Mouse (Mus musculus) cerebellum, adult 11-12 months (tissue): ENCODE measurements at regions not wholly inside any gene's neighbourhood (a gene's known extent, or its start where the extent isn't known, plus 50 kb on each side); places are given as distances from the start of the nearest gene placed in this dataset.

ENCODE experiments used
- DNase-seq: peaks from one replicate; pipeline ENCODE4 v3.0.0; 2022

- no peak for DNase-seq
These were observed 336.8 kb downstream of the 1700017N19Rik start for GRCm38 (mm10) chr10:100927086-100927485.

DNA sequence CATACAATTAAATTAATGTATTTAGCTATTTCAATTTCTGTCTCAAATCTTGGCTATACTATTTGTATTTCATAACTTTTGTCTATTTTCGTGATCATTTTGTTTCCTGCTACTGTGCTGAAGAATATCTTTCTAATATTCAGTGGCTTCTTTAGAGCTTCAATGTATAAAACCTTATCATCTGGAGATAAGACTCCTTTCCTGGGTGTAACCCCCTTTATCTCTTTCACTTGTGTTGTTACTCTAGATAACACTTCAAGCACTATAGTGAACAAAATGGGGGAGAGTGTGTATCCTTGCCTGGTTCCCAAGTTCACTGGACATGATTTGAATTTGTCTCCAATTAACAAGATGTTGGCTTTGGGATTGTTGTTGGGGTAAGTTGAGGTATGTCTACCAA lies 341.5 kb downstream of the 1700017N19Rik start:
- no peak for DNase-seq

GRCm38 (mm10) chr10:100958371-100958770 lies 368.1 kb downstream of the 1700017N19Rik start:
- no peak for DNase-seq

DNA sequence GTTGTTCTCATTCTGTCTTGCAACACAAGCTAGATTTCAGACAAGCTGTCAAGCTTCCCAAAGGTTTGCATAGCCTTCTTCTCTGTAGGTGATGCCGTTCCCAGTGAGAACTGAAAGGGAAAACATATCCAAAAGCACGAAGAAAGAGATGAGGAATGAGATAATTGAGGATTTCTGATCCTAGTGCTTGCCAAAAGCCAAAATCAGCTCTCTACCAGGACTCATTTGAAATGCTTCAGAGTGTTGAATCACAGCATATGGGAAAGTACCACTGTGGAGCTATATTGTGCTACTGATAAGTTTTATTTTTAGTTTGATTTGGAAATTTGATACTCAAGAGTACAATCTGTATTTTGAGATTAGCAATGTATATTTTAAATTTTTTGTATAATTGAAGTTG lies 413.2 kb downstream of the 1700017N19Rik start:
- no peak for DNase-seq

DNA sequence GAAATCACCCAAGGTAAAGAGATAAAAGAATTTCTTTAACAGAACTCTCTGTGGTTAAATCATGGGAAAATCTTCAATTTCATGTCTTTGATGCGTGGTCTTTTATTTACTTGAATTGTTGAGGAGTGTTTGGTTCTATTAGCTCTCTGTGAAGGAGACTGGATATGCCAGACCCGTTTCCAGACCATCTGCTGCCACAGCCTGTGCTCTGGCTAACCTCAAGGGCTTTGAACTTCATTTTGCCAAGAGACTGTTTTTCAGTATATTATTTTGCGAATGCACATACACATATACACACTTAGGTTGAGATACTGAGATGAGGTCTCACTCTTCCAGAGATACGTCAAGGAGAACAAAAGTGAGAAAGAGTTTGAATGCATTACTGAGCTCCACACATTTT lies 414.4 kb downstream of the 1700017N19Rik start:
- no peak for DNase-seq

- DNase-seq, result no peak
These were observed 425.1 kb downstream of the 1700017N19Rik start for GRCm38 (mm10) chr10:101015416-101015815.

DNA sequence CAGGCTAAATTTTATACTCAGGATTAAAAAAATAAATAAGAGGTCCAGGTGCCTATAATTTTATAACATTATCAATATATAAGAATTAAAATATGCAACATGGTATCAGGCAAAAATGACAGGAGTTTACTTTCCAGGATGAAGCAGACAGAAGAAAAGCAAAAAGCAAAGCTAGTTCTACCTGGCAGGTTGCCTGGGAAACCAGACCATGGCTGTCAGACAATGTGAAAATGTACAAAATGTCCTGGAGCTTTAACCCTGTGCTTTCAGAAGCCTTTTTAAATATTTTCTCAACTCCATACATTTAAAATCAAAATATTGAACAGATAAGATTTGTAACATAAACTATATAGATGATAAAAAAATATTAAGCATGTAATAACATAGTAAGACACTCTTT lies 448.3 kb downstream of the 1700017N19Rik start:
- no peak for DNase-seq

GRCm38 (mm10) chr10:101039034-101039433 lies 448.8 kb downstream of the 1700017N19Rik start:
- DNase-seq, result no peak
